Mouse (Mus musculus): ENCODE measurements around the gene Ccl27b.
"Not testable (repeated sequence)": the region's sequence is repeated elsewhere in the genome, so short reads cannot be mapped to it uniquely, and the experiment has no call there.

- TF ChIP-seq POLR2A, CTCF (IDR thresholded peaks at IDR 0.05; ENCODE audit: extremely low read depth, insufficient read depth, low read length): not testable (repeated sequence)
Measured at GRCm38 (mm10) chr4:42680374-42681356, 25.6 kb downstream of the Ccl27b start.

All from cortical plate, adult 2 months (tissue).